Mouse (Mus musculus): ENCODE measurements around the gene Piwil4.
"Not testable (repeated sequence)": the region's sequence is repeated elsewhere in the genome, so short reads cannot be mapped to it uniquely, and the experiment has no call there.

The Piwil4 gene

DNA sequence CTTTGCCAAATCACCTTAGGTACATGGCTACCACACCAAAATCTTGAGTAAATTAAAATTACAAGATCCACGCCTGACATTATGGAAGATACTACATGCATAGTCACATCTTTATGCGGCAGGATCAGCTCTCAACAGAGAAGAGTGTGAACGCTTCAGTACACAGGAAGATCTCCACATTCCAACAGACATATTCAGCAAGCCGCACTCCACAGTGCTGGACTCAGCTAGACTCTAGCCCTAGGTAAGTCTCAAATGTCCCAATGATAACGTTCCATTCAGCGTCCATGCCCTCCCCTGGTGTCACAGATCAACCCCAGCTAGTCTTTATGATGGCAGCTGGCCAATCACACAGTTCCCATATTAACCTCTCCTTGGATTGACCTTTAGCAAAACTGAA, 14.5 kb downstream of the Piwil4 start:
- DNase-seq (ENCODE audit: low spot score) = no peak

DNA sequence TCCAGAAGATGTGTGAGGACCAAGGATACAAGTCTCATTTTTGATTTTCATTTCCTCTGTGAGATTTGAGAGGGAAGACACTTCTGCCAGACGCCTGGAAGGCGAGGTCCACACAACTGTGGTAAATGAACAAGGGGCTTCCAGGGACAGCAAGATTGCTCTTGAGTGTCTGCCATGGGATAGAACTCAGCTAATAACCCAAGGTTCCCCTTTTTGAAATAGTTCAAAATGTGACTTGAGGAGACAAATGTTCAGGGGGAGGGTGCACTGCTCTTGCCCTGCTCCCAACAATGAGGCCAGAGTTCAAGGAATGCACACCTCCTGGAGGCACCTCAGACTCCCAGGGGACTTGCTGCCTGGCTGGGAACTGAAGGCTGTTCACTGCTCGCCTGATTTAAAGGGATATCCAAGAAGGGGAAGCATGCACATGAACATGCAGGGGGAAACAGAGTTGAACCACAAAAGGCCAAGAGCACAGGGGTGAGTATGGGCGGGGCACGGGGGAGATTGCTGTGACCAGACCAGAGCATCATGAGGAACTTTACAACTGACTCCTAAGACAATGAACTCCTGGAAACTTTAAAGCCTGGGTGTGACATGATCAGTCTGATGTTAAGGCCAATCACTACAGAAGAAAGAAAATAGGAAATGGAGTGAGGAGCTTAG, 15.6 kb downstream of the Piwil4 start:
- no peak for DNase-seq (ENCODE audit: low spot score)

GRCm38 (mm10) chr9:14721610-14722009, 18.9 kb downstream of the Piwil4 start:
- DNase-seq (ENCODE audit: low spot score) = no peak

DNA sequence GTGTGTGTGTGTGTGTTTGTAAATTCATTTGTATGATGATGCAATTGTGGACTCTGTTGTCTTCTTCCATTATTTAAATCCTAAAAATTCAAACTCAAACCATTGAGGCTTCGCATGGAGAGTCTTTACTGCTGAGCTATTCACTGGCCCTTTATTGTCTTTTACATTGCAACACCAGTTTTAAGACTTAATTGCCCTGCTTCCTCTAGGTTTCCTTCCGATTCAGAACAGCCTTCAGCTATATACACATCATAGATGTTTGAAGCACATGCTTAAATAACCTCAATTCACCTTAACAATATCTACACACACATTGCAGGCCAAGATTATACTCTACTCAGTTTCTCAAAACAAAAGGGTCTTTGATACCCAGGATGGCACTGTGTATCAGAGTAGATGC, 20.1 kb downstream of the Piwil4 start:
- no peak for DNase-seq (ENCODE audit: low spot score)

GRCm38 (mm10) chr9:14718332-14718691, 22.2 kb downstream of the Piwil4 start:
- DNase-seq (ENCODE audit: low spot score) = no peak

GRCm38 (mm10) chr9:14717689-14718331, 22.7 kb downstream of the Piwil4 start:
- no peak for DNase-seq (ENCODE audit: low spot score)

- DNase-seq (ENCODE audit: low spot score) = no peak
Measured at GRCm38 (mm10) chr9:14715258-14715657, 25.3 kb downstream of the Piwil4 start.

DNA sequence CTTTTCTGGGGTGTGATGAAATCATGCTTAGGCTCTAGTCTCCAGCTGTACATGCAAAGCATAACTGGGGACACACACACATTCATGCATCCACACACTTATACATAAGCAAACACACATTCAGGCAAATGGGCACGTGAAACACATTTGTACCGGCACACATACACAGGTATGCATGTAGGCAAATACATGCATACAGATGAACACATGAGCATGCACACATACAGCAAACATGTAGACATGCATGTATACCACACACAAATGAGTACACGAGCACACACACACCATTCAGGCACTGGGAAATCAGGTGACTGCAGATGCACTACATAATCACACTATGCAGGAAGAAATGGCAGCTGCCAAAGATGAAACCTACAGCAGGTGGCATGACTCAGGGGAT, 29.6 kb downstream of the Piwil4 start:
- no peak for DNase-seq (ENCODE audit: low spot score)

DNA sequence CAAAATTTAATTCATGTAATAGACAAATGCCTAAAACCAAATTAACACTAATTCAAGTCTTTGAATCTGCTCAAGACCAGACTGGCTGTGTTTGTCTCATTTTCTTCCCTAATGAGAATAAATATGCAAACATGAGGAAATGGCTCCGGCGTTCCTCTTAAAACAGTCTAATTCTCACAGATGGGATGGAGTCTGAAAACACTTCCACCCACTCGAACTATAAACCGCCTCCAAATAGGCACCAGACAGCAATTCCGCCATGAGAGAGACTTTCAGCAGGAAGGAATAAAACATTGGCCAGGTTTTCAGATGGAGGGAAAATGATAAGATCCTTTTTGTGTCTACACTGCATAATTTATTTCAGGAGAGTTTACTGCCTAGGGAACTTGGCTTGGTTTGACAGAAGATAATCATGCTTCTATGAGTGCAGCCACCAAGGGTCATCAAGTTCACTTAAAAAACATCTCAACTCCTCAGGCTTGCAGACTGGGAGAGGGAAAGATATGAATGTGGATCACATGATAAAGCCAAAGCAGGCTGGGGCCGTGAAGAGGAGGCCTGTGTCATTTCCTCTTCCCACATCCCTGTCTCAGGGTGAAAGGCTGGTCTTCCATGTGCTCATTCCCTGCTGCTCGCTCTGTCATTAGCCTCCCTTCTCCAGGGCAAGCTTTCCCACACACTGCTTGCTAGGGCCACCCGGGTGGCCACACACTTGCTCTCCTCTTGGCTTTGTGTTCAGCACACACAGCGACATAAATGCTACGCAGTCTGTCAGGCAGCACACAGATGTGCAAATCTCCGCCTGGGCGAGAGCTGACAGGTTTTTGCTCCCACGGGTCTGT, 35.0 kb downstream of the Piwil4 start:
- DNase-seq (ENCODE audit: low spot score) = no peak

- DNase-seq (ENCODE audit: low spot score) = not testable (repeated sequence)
Measured at GRCm38 (mm10) chr9:14700795-14701194, 39.7 kb downstream of the Piwil4 start.

- DNase-seq (ENCODE audit: low spot score) = no peak
Measured at GRCm38 (mm10) chr9:14699288-14699640, 41.3 kb downstream of the Piwil4 start.

GRCm38 (mm10) chr9:14698582-14699287, 41.8 kb downstream of the Piwil4 start:
- DNase-seq (ENCODE audit: low spot score) = peak; percentile 64

- DNase-seq (ENCODE audit: low spot score) = no peak
Measured at GRCm38 (mm10) chr9:14697903-14698302, 42.6 kb downstream of the Piwil4 start.

DNA sequence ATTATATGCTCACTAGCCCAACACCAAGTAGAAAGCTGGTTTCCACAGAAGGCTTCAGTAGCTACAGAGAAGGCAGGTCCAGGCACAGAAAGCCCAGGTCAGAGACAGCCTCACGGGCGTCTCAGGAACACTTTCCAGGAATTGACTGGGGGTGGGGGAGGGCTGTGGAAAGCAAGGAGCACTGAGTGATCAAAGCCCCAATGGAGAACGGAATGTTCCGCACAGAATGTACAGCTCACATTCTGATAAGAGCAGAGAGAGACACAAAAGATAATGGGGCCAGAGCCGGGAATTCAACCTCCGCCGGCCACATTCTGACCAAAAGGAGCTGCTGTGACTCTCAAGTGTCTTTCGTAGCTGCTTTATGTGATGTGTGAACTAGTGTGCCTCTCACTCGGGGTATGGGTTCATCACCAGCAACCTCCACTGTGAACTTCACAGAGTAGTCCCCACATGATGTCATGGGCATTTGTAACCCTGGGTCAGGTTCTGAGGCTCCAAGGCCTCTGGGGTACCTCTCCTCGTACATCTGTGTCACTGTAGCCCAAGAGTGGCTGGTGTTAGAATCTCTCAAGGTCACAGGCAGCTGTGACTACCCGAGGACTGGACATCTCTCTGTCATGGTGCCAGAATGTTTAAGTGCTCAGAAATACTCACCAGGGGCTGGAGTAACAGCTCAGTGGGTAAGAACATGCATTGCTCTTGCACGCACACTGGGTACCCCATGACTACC, 51.0 kb downstream of the Piwil4 start:
- DNase-seq (ENCODE audit: low spot score) = peak; percentile 37

DNA sequence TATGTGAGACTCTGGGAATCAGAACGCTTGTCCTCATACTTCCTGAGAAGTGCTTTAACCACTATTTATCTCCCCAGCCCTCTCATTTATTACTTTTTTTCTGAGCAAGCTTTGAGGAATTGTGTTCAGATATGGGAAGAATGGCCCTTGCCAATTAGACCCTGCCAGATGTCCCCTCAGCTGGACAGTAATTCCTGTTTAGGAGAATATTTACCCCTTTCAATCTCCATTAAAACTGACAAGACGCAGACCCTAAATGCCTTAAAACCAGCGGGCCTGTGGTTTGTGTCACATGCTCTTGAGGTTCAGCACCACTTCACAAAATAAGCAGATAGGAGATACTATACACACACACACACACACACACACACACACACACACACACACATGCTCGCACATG, 56.2 kb downstream of the Piwil4 start:
- DNase-seq (ENCODE audit: low spot score) = no peak

DNA sequence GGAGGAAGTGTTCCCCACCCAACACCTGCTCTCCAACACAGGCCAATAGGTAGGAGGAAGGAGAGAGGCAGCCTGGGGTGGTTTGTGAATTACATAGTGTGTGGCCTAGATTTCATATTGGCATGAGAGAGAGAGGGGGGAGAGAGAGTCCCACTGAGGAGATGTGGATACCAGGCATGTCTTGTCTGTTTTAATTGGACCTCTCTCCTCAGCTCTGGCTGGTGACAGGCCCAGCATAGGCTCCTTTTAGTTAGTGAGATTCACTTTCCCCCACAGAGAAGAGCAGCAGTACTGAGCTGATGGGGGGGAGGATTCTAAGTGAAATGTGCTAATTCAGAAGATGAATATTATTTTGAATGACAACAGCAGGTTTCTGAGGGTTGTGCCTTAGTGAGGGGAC, 57.8 kb downstream of the Piwil4 start:
- no peak for DNase-seq (ENCODE audit: low spot score)

GRCm38 (mm10) chr9:14680584-14680983, 59.9 kb downstream of the Piwil4 start:
- DNase-seq (ENCODE audit: low spot score) = no peak

DNA sequence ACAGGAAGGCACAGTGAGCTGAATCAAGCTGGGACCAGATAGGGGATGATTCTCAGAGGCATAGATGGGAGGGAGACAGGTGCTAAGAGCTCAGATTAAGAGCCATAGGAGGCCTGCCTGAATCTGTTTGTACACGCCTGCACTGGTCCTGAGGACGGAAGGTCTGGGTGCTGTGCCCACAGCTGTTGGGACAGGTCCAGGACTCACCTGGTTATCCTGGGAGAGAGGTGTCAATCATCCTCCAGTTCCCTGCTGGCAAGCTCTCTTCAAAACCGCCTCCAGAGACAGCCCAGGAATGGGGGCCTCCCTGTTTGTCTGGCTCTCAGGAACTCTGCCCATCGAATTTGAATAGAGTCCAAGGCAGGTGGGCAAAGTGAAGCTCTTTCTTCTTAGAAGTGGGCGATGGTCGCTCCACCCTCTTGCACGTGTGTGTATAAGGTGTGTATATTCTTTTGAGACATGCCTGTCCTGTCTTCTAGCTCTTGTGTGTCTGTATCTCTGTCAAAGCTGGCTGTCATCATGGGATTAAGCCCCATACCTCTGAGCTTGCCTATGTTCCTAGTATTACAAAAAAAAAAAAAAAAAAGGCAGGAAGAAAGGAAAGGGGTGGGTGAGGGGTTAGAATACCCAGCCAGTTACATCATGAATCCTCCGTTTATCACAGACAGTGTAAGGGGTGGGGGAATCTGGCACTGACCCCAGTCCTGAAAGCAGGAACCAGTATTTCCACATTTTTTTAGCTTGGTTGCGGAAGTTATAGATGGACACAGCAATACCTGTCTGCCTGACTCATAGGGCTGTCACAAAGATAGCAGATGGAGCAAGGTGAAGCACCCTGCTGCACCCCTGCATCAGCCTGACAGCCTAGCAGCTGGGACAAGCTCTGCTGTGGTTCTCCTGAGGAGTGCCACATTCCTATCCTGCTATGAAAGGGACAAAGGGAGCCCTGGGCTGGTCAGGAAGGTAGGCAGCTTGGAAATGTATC, 64.5 kb downstream of the Piwil4 start:
- no peak for DNase-seq (ENCODE audit: low spot score)

GRCm38 (mm10) chr9:14674506-14674905, 66.0 kb downstream of the Piwil4 start:
- no peak for DNase-seq (ENCODE audit: low spot score)

GRCm38 (mm10) chr9:14673109-14673508, 67.4 kb downstream of the Piwil4 start:
- DNase-seq (ENCODE audit: low spot score) = no peak

GRCm38 (mm10) chr9:14671965-14672364, 68.6 kb downstream of the Piwil4 start:
- DNase-seq (ENCODE audit: low spot score) = not testable (repeated sequence)
